Mouse (Mus musculus) kidney, adult 2 months (tissue): Measurements from ENCODE around the gene Grid2. TPM values are rescaled to one million over a fixed set of nuclear protein-coding genes. Genes with fewer than 3 reads are reported as not detected.
"Not testable (repeated sequence)": the region's sequence is repeated elsewhere in the genome, so short reads cannot be mapped to it uniquely, and the experiment has no call there.

Experiments
- DNase-seq: peaks from one replicate; pipeline ENCODE4 v3.0.0; 2021
- H3K27ac ChIP-seq: fragments of 200-500 bp; 2 replicates; pipeline ENCODE4 v1.5.1; 2012; ENCODE audit warnings: low read depth, low read length, control low read depth, inconsistent platforms; ENCODE audit not compliant: insufficient read depth
- H3K27me3 ChIP-seq: fragments of 200-500 bp; replicated peaks from 2 replicates; pipeline ENCODE4 v1.6.1; 2012; ENCODE audit warnings: mild to moderate bottlenecking, moderate library complexity, low read length, inconsistent platforms; ENCODE audit not compliant: control insufficient read depth, insufficient read depth
- H3K36me3 ChIP-seq: fragments of 200-500 bp; 2 replicates; pipeline ENCODE4 v1.6.1; 2012; ENCODE audit warnings: mild to moderate bottlenecking, moderate library complexity, low read length, inconsistent platforms; ENCODE audit not compliant: control insufficient read depth, insufficient read depth
- H3K4me1 ChIP-seq: fragments of 200-500 bp; 2 replicates; pipeline ENCODE4 v1.6.1; 2011; ENCODE audit warnings: low read length; ENCODE audit not compliant: control insufficient read depth, insufficient read depth
- H3K4me3 ChIP-seq: fragments of 200-500 bp; 2 replicates; pipeline ENCODE4 v1.5.1; 2011; ENCODE audit warnings: mild to moderate bottlenecking, low read depth, low read length, control low read depth; ENCODE audit not compliant: insufficient read depth
- CTCF ChIP-seq: fragments of 200-500 bp; conservative IDR thresholded peaks from 2 replicates; pipeline ENCODE4 v1.5.1; 2011; ENCODE audit warnings: low read depth, mild to moderate bottlenecking, control low read depth, low read length, moderate library complexity, mixed read lengths; ENCODE audit not compliant: insufficient read depth, insufficient read length
- POLR2A ChIP-seq: fragments of 200-500 bp; IDR thresholded peaks from one replicate; pipeline ENCODE4 v1.6.1; 2011; ENCODE audit warnings: low read depth, low read length, control low read depth
- WGBS: fragments of 180-500 bp; shearing (Covaris S2); methylation state at CpG from one replicate; pipeline ENCODE4 v1.1.7; 2018; 5-methylcytosine and 5-hydroxymethylcytosine counted together
- polyA plus RNA-seq: library from polyadenylated mRNA; depleted of rRNA; stranded (reverse); fragments of >200 nt; gene quantifications from 2 replicates; pipeline ENCODE4 v1.2.3, GENCODE M21; 2012

Grid2 gene
- polyA plus RNA-seq, 1 experiment, result not detected

GRCm38 (mm10) chr6:63482141-63482540 is 226.5 kb downstream of the Grid2 start:
- no peaks in the 10 kb centered on the region for H3K27me3 ChIP-seq
- DNase-seq, result no peak
- 84% methylated on average over 1 of the region's 1 CpGs for WGBS
- no peaks in the 10 kb centered on the region for H3K36me3 ChIP-seq
- no peak overlapping the region for H3K4me3 ChIP-seq
- no peak for TF ChIP-seq CTCF
- TF ChIP-seq POLR2A, result no peak
- no peaks in the 10 kb centered on the region for H3K4me1 ChIP-seq
- no peak overlapping the region for H3K27ac ChIP-seq

- Histone ChIP-seq H3K27ac (no peak overlapping the region), H3K4me1 (no peaks in the 10 kb centered on the region), H3K27me3 (no peaks in the 10 kb centered on the region), H3K36me3 (no peaks in the 10 kb centered on the region), H3K4me3 (no peak overlapping the region)
- TF ChIP-seq CTCF (no peak), POLR2A (no peak)
- WGBS, result 85% methylated on average over 1 of the region's 1 CpGs
- DNase-seq, result no peak
Observed at GRCm38 (mm10) chr6:63515016-63515415, 259.3 kb downstream of the Grid2 start.

GRCm38 (mm10) chr6:63515957-63516356 is 260.3 kb downstream of the Grid2 start:
- Histone ChIP-seq H3K36me3 (no peaks in the 10 kb centered on the region), H3K4me1 (no peaks in the 10 kb centered on the region), H3K4me3 (no peak overlapping the region), H3K27me3 (no peaks in the 10 kb centered on the region), H3K27ac (no peak overlapping the region)
- WGBS, result 80% methylated on average over 6 of the region's 6 CpGs
- DNase-seq, result no peak
- TF ChIP-seq POLR2A (no peak), CTCF (no peak)

GRCm38 (mm10) chr6:63531751-63532150 is 276.1 kb downstream of the Grid2 start:
- no peak overlapping the region for H3K4me3 ChIP-seq
- TF ChIP-seq POLR2A, result no peak
- no peak for TF ChIP-seq CTCF
- H3K4me1 ChIP-seq, result no peaks in the 10 kb centered on the region
- no peak for DNase-seq
- H3K27ac ChIP-seq, result no peak overlapping the region
- H3K27me3 ChIP-seq, result no peaks in the 10 kb centered on the region
- WGBS, result 77% methylated on average over 2 of the region's 2 CpGs
- H3K36me3 ChIP-seq, result no peaks in the 10 kb centered on the region

- TF ChIP-seq CTCF, result no peak
- no peak for TF ChIP-seq POLR2A
- no peaks in the 10 kb centered on the region for H3K4me1 ChIP-seq
- H3K4me3 ChIP-seq, result no peak overlapping the region
- H3K27me3 ChIP-seq, result no peaks in the 10 kb centered on the region
- DNase-seq, result no peak
- no peaks in the 10 kb centered on the region for H3K36me3 ChIP-seq
- no peak overlapping the region for H3K27ac ChIP-seq
Observed at GRCm38 (mm10) chr6:63532901-63533300, 277.2 kb downstream of the Grid2 start.

GRCm38 (mm10) chr6:63547741-63548140 is 292.1 kb downstream of the Grid2 start:
- no peaks in the 10 kb centered on the region for H3K27me3 ChIP-seq
- WGBS, result 68% methylated on average over 4 of the region's 4 CpGs
- H3K27ac ChIP-seq, result no peak overlapping the region
- no peak overlapping the region for H3K4me3 ChIP-seq
- TF ChIP-seq POLR2A, result no peak
- no peak for TF ChIP-seq CTCF
- H3K36me3 ChIP-seq, result no peaks in the 10 kb centered on the region
- H3K4me1 ChIP-seq, result no peaks in the 10 kb centered on the region
- no peak for DNase-seq

- WGBS, result 82% methylated on average over 1 of the region's 1 CpGs
Observed at GRCm38 (mm10) chr6:63568741-63569140, 313.1 kb downstream of the Grid2 start.

GRCm38 (mm10) chr6:63590681-63591080 is 335.0 kb downstream of the Grid2 start:
- H3K4me1 ChIP-seq, result no peaks in the 10 kb centered on the region
- WGBS, result 86% methylated on average over 4 of the region's 4 CpGs
- no peak overlapping the region for H3K4me3 ChIP-seq
- no peaks in the 10 kb centered on the region for H3K36me3 ChIP-seq
- H3K27me3 ChIP-seq, result no peaks in the 10 kb centered on the region
- TF ChIP-seq POLR2A (no peak), CTCF (no peak)
- H3K27ac ChIP-seq, result no peak overlapping the region
- no peak for DNase-seq

More at GRCm38 (mm10) chr6:63568741-63569140, 313.1 kb downstream of the Grid2 start:
- not testable (repeated sequence) for DNase-seq, H3K27ac ChIP-seq, H3K36me3 ChIP-seq, H3K27me3 ChIP-seq, H3K4me1 ChIP-seq, H3K4me3 ChIP-seq
